Mouse (Mus musculus) right cerebral cortex, postnatal 25 days (tissue): ENCODE results near the gene Tmem88b.

Source experiments
- DNase-seq: peaks from one replicate; pipeline ENCODE4 v3.0.0; 2022

Tmem88b gene

DNA sequence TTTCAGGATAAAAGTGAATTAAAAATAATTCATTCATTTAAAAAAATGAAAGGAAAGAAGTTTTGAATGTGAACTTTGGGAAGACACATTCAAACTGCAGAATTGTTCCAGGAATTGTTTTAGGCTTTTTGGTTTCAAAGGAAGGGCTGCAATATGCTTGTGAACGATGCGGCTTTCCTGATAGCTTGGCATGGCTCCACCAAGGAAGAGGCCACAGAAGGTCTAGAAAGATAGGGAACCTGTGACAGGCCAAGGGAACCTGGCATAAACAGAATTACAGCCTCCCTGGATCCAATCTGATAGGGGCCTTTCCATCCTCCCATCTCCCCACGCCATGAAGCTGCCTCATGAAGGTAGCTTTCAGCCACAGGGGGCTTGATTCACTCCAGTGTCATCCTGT is 2.6 kb upstream of the Tmem88b start:
- DNase-seq = no peak

DNA sequence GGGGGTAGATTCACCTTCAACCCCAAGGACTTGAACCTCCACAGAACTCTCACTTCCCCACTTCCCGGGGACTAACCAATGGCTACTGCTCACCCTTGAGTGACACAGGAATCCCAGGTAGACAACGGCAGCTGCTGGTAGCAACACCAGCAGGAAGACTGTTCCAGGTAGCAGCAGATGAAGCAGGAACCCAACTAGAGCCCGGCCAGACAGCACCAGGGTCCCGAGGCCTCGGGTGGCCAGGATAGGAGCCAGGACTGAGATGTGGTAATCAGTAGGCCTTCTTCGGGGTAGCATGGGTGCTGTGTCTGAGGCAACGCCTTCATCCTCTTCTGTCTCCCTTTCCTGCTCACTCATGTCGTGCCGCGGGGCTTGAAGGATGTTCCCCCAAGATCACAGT is 428 bp downstream of the Tmem88b start:
- DNase-seq = no peak

DNA sequence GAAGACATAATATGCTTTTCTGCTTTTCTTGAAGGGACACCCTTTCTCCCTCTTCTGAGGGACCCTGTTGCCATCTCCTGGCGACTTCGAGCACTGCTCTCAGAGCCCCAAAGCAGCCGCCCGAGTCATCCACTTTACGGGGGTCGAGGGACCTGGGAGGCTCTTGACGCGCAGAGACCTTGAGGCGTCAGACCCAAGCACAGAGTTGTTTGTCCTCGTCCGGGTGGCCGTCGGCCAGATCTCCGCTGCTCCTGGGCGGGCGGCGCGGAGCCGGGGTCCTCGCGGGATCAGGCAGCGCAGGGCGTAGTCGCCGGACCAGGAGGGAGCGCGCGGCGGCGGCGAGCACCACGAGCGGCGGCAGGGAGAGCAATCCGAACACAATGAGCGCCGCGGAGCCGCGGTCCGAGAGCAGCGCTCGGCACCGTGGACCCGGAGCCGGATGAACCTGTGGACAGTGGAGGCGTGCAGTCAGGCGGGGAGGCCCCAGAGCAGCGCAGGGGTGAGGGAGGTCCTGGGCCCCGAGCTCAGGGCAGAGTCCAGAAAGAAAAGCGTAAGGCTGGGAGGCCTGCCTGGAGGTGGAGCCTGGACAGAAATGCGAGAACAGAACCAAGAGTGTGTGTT is 1.5 kb downstream of the Tmem88b start:
- DNase-seq = peak; percentile 84

DNA sequence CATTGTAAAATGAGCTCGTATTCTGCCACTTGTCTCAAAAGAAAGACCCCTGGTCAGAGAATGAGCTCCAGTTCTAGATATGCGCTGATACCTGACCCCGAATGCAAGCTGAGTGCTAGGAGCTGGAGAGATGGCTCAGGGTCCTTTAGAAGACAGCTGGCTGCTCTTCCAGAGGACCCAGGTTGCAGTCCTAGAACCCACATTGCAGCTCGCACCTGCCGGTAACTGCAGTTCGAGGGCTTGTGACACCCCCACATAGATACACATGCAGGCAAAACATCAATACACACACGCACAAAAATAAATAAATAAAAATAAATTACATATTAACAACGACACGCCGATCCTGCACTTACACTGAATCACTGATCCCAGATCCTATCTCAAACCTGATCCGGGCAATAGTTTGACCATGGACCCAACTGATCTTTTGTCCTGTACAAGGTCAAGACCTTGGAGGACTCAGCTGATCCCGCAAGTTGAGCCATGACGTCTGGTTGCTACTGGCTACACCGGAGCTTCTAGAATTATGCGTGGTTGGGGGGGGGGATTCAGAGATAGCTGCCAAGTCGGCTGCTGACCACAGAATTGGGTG is 2.1 kb downstream of the Tmem88b start:
- DNase-seq = no peak

DNA sequence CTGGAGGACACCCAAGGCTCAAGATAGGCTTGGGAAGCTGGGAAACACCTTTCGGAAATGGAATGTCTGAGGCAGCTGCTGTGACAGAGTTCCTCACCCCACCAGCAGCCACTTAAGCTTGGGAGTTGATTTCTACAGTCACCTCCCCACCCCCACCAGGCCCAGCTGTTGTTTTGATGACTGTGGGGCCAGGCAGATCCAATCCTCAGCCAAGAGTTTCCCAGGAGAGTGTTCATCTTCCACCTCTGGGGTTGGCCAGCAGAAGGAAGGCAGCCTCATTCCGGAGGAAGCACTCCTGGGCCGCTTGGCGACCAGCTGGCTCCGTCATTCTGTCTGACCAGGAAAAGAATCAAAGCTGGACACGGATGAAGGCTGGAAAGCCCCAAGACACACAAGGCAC is 4.8 kb downstream of the Tmem88b start:
- DNase-seq = peak; percentile 24

DNA sequence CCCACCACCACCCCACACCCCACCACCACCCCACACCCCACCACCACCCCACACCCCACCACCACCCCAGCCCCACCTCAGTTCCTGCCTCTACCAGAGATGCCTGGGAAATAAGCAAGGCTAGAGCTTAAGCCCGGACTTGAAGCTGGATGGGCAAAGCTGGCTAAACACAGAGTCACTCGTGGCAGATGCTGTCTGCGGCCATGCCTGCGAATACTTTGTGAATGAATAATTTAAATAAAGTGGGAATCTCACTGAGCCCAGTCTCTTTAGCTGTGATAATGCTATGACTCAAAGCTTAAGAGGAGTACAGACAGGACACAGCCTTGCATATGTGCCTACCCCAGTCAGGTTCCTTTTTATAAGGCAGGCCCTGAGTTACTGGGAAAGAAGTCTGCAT is 6.2 kb downstream of the Tmem88b start:
- no peak for DNase-seq

DNA sequence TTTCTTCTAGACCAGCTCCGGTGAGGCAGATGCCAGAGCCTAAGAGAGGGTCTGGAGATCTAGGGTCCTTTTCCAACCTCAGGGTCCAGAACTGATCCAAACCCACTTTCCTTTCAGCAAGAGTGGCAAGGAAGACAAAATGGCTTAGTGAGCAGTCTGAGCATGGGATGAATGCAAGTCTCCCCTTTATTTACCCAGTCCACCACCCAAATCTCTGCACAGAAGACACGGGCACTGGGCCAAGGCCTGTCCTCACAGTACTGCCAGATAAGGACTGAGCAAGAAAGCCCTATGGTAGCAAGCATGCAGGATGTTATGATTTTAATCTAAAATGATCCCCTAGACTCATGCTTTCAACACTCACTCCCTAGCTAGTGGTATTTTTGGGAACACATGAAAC is 7.9 kb downstream of the Tmem88b start:
- no peak for DNase-seq

DNA sequence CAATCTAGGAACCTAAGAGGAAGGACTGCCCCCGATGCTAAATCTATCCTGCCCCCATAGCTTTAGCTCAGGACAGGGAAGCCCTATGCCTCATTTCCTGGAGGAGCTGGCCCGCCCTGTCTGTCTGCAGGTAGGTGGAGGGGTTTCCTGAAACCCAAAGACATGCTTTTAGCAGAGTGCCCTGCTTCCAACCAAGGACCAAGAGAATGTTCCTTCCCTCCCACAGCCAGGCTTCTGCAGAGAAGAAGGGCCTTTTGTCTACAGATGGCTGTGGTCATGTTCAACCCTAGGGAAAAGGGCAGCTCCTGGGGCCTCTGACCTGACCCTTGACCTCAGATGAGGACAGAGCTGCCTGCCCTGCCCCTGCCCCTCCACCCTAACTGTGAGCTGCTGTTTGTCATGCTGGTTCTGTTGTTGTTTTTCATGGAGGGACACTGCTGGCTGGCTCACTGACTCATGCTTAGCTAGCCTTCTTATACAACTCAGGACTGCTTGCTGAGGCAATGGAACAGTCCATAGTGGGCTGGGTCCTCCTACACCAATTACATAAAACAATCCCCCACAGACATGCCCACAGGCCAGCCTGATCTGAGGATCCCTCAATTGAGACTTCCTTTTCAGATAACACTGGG is 8.9 kb downstream of the Tmem88b start:
- peak; percentile 60 for DNase-seq

DNA sequence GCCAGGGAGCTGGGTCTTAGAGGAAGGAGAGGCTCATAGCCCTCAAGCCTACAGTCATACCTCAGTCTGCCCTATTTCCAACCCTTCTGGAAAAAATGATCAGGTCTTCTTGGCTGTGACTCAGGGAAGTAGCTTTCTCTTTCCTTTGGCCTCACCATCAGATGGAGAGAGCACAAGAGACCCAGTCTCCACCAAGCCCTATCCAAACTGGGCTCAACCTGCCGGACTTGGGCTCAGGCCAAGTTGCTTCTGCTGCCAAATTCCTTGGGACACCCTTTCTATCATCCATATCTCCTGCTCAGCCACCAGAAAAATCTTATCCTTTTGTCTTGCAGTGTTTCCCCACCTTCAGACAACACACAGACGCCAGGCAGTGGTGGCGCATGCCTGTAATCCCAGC is 9.8 kb downstream of the Tmem88b start:
- DNase-seq = no peak

DNA sequence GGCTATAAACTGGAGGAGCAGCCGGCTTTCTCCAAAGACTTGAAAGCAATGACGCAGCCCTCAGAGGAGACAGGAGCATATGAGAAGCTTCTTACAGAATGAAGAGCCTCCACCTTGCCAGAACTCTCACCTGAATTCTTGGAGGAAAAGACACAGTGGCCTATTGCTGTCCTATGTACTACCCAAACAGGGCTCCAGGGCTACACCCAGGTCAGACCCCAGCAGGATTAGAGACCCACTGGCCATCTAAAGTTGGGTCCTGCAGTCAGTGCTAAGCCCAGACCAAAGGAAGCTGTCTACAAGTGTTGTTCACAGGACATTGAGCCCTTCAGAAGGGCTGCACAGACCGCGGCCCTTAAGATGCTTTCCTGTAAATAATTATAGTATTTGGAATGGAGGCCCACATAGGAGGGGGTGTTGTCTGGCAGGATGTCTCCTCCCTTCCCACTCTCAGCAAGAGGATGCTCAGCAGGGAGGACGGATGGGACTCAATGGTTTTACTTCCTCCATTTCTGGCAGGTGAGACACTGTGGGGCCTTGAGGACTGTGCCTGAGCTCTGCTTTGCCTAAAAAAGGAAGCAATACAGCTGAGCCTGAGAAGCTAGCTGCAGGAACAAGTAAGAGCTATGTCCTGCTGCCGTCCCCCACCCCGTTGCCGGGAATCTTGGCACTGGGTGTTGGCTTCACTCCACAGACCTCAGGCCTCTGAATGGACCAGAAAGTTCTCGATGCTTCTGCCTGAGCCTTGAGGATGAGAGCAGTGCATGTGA is 10.5 kb downstream of the Tmem88b start:
- peak; percentile 33 for DNase-seq

DNA sequence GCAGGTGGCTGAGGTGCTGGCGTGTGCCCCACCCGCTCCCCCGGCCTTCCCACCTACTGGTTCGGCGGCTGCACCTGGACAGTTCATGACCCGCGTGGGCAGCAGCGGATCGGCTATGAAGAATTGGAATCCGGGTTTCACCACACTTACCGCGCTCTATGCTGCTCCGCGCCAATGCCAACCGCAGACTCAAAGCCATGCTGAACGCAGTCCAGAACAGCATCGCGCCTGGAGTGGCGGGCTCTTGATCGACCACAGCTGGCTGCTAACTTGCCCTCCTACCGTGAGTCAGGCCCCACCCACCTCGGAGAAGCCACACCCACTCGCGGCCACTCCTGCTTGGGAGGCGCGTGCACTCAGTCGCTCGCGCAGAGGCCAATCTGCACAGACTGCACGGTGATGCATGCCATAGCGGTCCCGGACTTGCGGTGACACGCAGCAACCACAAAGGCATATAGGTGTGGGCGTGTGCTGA is 11.4 kb downstream of the Tmem88b start, which contains the start of gene Vwa1:
TSS of gene Vwa1 (minus strand) at position 419 of the 475 bp plus-strand sequence.
- peak; percentile 87 for DNase-seq

DNA sequence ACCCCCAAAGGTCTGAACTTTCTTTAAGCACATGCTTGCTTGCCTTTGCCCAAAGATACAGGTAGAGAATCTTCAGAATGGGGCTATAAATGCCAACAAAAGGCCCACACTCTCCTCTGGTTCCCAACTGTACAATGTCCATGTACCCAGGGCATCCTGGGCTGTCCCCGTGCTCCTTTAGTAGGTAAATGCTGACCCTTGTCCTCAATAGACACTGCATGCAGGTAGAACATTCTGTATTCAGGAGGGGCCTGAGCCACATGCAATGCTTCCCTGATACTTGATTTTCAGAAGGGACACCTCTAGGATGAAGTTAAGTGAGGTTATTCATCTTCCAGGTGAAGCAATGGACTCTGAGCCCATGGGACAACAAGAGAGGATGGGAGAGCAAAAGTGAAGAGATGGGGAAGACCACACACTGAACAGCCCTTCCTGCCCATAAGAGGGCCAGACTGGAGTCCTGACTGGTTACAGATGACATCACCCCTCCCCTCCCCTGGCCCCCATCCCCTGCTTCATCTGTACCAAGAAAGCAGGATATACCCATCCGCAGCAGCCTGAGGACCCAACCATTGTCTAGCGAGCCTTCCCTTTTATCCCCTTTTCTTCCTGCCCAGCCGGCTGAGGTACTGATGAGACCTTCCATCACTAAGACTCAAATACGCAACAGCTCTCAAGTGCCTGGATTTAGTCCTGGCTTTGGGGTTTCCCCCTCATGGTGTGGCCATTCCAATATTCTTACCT is 12.2 kb downstream of the Tmem88b start:
- no peak for DNase-seq

DNA sequence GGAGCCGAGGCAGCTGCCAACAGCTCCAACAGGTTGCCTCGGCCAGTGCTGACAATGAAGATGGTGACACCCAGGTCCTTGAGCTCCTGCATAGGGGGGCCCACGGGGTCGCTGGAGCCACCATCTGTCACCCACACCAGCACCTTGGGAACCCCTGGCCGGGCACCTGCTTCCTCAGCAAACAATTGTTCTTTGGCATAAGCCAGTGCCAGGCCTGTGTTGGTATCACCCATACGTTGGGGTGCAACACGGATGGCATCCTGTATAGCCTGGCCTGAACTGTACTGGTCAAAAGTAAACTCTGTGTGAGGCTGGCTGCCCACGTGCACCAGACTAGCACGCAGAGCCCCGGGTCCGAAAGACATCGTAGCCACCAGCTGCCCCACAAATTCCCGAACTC is 12.9 kb downstream of the Tmem88b start:
- DNase-seq = no peak

DNA sequence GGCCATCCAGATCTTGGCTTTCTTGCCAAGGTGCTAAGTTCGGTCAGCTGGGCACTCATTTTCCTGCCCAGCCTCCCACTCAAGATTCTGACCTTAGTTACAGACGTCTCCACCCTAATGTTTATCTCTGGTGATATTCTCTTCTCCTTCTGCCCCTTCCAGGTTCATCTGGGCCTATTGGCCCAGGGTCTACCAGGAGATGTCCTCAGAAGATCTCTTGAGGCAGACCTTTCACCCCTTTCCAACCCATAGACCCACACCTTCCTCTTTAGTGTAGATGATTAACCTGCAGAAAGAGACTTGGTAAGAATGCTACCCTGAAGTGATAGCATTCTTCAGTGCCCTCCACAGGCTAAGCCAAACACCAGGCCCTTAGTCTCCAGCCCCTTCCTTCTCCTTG is 14.0 kb downstream of the Tmem88b start:
- no peak for DNase-seq

DNA sequence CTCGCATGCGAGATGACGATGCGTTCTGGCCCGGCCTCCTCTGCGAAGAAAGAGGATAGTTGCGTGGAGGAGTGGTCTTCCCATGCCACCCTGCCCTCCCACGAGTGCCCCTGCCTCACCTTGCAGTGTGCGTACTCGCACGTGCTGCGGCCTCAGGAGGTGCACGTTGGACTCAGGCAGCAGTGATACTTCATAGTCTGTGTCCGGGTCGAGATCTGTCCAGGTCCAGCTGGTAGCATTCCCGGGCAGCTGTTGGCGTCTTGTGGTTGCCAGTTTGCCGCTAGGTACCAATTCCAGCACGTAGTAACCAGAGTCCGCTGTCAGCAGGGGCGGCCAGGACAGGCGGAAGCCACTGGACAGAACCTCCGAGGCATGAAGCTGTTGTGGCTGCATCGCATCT is 15.0 kb downstream of the Tmem88b start:
- DNase-seq = no peak

DNA sequence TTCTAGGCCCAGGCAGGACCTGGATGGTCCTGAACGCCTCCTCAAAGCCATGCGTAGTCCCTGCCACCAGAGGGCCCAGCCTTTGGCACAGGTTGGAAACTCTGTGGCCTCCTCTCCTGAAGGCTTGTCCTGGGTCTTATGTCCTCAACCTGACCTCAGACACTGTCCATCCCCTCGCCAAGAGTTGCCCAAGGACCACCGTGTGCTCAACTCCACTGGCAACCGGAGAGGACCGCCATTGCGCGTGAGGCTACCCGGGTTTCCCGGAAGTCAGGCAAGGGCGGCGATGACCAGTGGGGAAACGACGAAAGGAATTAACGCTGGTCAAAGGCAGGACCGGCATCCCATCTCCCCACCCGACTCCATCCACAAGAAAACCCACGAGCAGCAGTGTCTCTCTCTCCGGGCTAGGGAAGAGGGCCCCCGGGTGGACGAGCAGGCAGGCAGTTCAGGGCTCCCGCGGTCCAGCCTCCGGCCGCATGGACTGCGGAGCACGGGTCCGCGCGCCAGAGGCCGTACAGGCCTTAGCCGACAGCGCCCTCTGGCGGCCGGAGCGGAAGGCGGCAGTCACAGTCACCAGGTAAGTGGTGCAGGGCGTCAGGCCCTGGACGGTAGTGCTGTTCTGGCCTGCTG is 15.7 kb downstream of the Tmem88b start:
- DNase-seq = peak; percentile 89

DNA sequence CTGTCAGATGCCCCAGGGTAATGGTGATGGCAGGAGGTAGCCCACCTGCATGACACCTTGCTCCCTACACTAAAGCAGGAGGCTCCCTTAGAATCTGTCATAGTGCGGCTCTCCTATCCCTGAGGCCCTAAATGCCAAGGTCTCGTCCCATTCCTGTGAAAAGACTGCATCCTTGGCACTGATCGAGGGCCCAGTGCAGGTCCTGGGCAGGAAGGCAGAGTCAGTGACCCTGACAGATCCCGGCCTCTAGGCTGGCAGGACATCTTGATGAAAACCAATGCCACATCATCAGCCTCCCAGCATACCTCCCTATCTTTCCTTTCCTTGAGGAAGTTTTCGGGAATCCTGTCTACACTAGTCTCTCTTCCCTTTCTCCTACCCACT is 16.2 kb downstream of the Tmem88b start:
- no peak for DNase-seq

DNA sequence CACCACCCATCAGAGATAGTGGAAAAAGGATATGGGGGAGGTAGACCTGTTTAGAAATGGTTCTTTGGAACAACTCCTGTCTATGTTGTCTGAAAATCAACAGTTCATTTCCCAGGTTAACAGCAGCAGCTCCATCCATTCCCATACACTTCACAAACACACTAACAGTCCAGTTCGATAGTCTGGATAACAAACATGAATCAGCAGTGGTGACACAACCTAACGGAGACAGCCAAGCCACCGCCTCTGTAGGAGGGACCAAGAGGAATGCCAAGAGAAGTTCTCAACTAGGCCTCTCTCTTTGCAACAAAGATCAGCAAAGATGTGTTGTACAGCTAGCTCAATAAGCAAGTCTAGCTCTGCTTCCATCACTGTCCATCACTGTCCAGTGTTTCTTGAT is 23.3 kb downstream of the Tmem88b start:
- DNase-seq = no peak

DNA sequence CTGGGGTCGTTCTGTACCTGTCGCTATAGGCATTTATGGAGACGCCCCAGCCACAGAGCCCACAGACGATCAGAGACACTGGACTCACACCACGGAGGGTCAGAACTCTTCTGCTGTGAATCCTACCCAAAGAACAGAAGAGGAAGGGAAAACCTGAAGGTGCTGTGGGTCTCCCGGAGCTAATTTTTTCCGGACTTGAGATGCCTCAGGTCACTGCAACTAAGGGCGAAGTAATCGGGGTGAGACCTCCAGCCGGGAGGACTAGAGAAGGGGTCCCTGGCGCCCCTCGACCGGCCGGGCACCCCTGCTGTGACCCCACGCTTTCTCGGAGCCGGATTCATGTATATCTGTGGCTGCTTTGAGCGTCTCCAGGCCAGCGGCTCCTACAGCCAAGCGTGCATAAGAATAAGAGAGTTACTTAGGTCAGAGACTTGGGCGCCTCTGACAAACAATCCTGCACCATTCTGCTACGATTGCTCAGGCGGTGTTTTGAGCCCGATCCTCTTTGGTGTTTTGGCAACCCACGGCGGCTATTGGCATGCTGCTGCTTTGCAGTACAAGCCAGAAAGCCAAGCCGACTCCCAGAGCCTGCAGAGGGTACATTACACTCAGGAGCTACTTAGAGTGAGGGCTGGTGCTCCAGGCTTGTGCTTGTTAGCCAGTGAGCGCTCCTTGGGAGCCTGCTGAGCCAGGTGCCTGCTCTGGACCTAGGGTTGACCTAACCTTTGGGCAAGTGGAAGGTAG is 24.1 kb downstream of the Tmem88b start:
- no peak for DNase-seq

DNA sequence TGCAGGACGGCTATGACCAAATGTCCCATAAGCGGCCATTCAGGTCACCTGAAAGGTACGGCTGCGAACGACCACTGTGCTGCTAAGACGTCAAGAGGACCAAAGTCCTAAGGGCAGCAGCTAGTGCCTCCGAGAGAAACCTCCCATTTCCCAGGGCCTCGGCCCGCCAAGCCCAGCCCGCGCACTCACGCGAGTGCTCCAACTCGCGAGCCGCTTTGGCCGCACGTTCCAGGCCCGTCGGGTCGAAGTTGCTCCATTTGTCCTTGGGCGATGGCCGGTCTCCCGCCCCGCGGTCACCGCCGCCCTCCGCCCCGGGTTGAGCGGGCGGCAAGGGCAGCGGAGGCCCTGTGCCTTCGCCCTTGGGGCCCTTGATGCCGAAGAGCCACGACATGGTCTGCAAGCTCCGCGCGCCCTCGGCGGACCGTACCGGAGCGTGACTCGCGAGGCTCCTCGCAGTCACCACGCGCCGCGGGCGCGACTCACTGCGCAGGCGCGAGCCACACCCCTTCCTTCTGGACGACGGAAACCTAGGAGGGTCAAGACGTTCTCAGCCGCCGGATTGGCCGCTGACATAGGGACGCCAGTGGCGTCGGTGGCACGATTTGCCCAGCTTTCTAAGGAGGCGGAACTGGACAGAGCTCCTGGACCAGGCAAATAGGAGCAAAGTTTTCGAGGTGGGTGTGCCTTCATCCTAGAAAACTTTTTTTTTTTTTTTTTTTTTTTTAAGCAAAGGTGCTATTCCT is 24.9 kb downstream of the Tmem88b start, which contains the start of gene Atad3a:
TSS of gene Atad3a (minus strand) at position 481 of the 743 bp plus-strand sequence.
- DNase-seq = peak; percentile 96
